Mouse (Mus musculus) intestine, embryonic 14.5 days (tissue): ENCODE results near the gene Rnf150. TPM values are rescaled to one million over a fixed set of nuclear protein-coding genes. Genes with fewer than 3 reads are reported as not detected.

Experiments used
- ATAC-seq: fragments of 200-750 bp; cut with Nextera tagmentation; replicated peaks from 2 replicates; pipeline ENCODE4 v1.8.0; 2017; ENCODE audit warnings: low read depth, moderate number of reproducible peaks, moderate TSS enrichment, moderate library complexity; ENCODE audit not compliant: low FRiP score, low TSS enrichment
- DNase-seq: peaks from one replicate; pipeline ENCODE4 v3.0.0-alpha.2; 2018; ENCODE audit warnings: low spot score
- H3K27ac ChIP-seq: fragments of 300-500 bp; sonication (generic); 2 replicates; pipeline ENCODE4 v1.5.1; 2014; ENCODE audit warnings: low read depth, mild to moderate bottlenecking, control low read depth
- H3K27me3 ChIP-seq: fragments of 300-500 bp; sonication (generic); replicated peaks from 2 replicates; pipeline ENCODE4 v1.6.1; 2014; ENCODE audit warnings: low read length, control low read depth; ENCODE audit not compliant: control insufficient read depth, insufficient read depth
- H3K36me3 ChIP-seq: fragments of 300-500 bp; sonication (generic); 2 replicates; pipeline ENCODE4 v1.6.1; 2014; ENCODE audit warnings: low read length, control low read depth; ENCODE audit not compliant: control insufficient read depth, insufficient read depth
- H3K4me1 ChIP-seq: fragments of 300-500 bp; sonication (generic); replicated peaks from 2 replicates; pipeline ENCODE4 v1.6.1; 2014; ENCODE audit warnings: low read length, control low read depth, mixed read lengths; ENCODE audit not compliant: control insufficient read depth, insufficient read depth
- H3K4me2 ChIP-seq: fragments of 300-500 bp; sonication (generic); 2 replicates; pipeline ENCODE4 v1.6.1; 2014; ENCODE audit warnings: low read length
- H3K4me3 ChIP-seq: fragments of 300-500 bp; sonication (generic); 2 replicates; pipeline ENCODE4 v1.5.1; 2014; ENCODE audit warnings: low read depth, low read length, control low read depth, mixed read lengths
- H3K9ac ChIP-seq: fragments of 300-500 bp; sonication (generic); 2 replicates; pipeline ENCODE4 v1.6.1; 2014; ENCODE audit warnings: mild to moderate bottlenecking, low read length
- H3K9me3 ChIP-seq: fragments of 300-500 bp; sonication (generic); 2 replicates; pipeline ENCODE4 v1.6.1; 2016; ENCODE audit warnings: low read length, control low read depth; ENCODE audit not compliant: control insufficient read depth
- WGBS: fragments of 180-500 bp; shearing (Covaris S2); extraction: QIAGEN DNeasy Blood & Tissue Kit; methylation state at CpG from one replicate; pipeline ENCODE4 v1.1.7; 2014; 5-methylcytosine and 5-hydroxymethylcytosine counted together
- polyA plus RNA-seq: library from polyadenylated mRNA; unstranded; fragments of >200 nt; fragmentation: Nextera tagmentation; extraction: Ambion mirVana; gene quantifications from 2 replicates; pipeline ENCODE4 v1.2.1, GENCODE M21; 2014

Gene Rnf150
- polyA plus RNA-seq, 1 experiment from 2014 or later: 1.5 TPM

DNA sequence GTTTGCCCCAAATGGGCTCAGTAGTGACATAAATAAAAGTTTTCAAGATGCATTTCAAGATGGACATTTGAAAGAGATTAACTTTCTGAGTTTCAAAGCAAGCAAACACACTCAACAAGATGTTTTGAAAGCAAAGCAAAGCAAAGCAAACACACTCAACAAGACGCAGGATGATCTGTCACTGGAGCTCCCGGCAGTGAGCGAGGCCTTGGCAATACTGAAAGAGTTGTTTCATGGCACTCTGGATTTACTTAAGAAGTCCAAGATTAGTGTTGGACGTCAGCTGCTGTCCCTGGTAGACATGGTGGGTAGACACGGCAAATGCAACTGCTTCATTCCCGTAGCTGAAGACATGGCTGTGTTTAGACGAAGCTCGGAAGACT lies 35.3 kb downstream of the Rnf150 start:
- Histone ChIP-seq H3K36me3 (no peaks in the 10 kb centered on the region), H3K27me3 (no peaks in the 10 kb centered on the region), H3K27ac (no peak overlapping the region), H3K9ac (no peak overlapping the region), H3K4me2 (no peak overlapping the region), H3K9me3 (no peaks in the 10 kb centered on the region), H3K4me3 (no peak overlapping the region), H3K4me1 (no peaks in the 10 kb centered on the region)
- no peak for ATAC-seq
- DNase-seq: no peak
- WGBS: 76% methylated on average over 8 of the region's 8 CpGs

DNA sequence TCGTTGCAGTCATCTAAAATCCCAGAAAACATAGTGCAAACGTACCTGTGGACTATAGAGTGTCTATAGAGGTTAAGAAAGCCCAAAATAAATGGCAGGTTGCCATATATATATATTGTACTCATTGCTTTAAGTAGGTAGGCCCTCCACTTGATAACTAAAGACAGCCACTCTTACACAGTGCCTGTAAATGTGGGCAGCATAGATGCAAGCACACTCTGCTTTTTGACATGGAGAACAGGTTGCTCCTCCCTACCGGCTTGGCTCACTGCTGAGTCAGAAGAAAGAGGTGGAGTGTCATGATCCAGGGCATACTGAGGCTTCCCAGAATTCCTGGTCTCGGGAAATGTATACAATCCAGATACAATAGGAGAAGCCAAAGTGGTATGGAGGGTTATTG lies 37.8 kb downstream of the Rnf150 start:
- Histone ChIP-seq H3K9ac (no peak overlapping the region), H3K9me3 (no peaks in the 10 kb centered on the region), H3K27ac (no peak overlapping the region), H3K4me2 (no peak overlapping the region), H3K36me3 (no peaks in the 10 kb centered on the region), H3K4me1 (no peaks in the 10 kb centered on the region), H3K4me3 (no peak overlapping the region), H3K27me3 (no peaks in the 10 kb centered on the region)
- 80% methylated on average over 4 of the region's 4 CpGs for WGBS
- DNase-seq (no peak), ATAC-seq (no peak)

DNA sequence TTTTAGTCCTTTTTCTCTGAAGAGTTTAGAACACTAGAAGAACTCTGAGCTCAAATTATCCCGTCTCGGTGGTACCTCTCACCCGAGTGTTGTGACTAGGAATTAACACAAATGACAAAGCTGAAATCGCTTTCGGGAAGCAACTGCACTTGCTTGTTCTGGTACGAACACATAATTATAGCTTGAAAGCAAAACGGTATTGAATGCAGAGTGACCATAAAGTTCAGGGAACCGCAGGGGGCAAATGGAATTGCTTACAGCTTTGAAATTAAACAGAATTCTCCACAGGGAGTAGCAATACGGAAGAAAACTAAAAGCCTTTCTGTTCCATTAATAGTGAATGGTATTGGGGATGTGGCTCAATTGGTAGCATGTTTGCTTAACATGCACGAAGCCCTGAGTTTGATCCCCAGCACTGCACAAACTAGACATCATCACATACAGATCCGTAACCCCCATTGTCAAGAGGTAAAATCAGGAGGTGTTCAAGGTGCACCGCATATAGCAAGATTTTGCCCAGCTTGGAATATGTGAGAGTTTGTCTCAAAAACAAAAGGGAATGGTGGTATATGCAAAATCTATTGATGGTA lies 38.5 kb downstream of the Rnf150 start:
- ATAC-seq (no peak), DNase-seq (no peak)
- Histone ChIP-seq H3K9me3 (no peaks in the 10 kb centered on the region), H3K27me3 (no peaks in the 10 kb centered on the region), H3K4me2 (no peak overlapping the region), H3K9ac (no peak overlapping the region), H3K4me1 (no peaks in the 10 kb centered on the region), H3K4me3 (no peak overlapping the region), H3K36me3 (no peaks in the 10 kb centered on the region), H3K27ac (no peak overlapping the region)
- WGBS: 90% methylated on average over 12 of the region's 12 CpGs

DNA sequence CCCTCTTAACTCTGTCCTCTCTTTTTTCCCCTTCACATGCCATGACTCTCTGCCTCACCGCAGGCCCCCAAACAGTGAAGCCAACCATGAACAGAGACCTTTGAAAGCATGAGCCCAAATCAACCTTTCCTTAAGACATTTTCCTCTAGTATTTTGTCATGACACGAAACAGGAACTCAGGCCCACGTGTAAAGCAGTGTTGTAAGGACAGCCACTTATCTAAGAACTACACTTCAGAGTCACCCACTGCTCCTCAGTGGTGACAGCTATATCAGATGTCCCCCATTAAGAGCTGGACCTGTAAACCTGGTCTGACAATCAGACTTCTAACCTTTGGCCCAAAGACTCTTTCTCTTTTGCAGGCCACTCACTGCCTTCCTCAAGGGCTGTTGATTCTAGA lies 40.3 kb downstream of the Rnf150 start:
- Histone ChIP-seq H3K27ac (no peak overlapping the region), H3K4me3 (no peak overlapping the region), H3K9ac (no peak overlapping the region), H3K36me3 (no peaks in the 10 kb centered on the region), H3K27me3 (no peaks in the 10 kb centered on the region), H3K4me2 (no peak overlapping the region), H3K4me1 (no peaks in the 10 kb centered on the region), H3K9me3 (no peaks in the 10 kb centered on the region)
- ATAC-seq (no peak), DNase-seq (no peak)
- WGBS: 63% methylated on average over 3 of the region's 3 CpGs

DNA sequence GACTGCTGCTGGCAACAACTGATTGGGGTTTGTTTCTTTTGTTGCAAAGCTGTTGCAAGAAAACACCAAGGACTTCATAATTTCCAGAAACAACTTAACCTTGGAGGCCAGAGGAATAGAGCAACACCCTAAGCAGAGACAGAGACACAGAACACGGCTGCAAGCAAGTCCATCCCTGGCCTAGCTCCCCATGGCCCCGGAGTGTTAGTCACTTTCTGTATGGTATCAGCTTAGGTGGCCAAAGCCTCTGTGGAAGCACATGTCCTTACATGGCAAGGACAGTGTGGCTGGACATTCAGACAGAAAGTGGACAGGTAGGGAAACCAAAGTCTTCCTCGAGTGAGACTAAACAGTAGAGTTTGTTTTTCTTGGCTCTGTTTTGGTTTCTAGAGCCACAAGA lies 44.1 kb downstream of the Rnf150 start:
- no peaks in the 10 kb centered on the region for H3K36me3 ChIP-seq
- 73% methylated on average over 3 of the region's 3 CpGs for WGBS
- H3K4me1 ChIP-seq: no peaks in the 10 kb centered on the region
- ATAC-seq: no peak
- H3K4me3 ChIP-seq: no peak overlapping the region
- H3K27me3 ChIP-seq: no peaks in the 10 kb centered on the region
- no peak overlapping the region for H3K27ac ChIP-seq
- no peak for DNase-seq
- no peaks in the 10 kb centered on the region for H3K9me3 ChIP-seq
- H3K4me2 ChIP-seq: no peak overlapping the region
- H3K9ac ChIP-seq: no peak overlapping the region

DNA sequence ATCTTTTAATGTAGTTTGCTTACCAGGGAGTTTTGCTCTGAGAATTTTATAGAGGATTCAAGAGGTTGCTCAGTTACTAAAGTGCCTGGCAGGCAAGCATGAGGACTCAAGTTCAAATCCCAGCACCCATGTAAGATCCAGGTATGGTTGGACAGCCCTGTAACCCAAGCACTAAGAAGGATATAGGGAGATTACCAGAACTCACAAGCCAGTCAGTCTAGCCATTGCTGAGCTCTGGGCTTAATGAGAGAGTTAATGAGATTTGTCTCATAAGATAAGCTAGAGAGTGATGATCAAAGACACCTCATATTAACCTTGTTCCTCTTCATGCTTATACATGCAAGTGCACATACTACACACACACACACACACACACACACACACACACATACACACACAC lies 48.3 kb downstream of the Rnf150 start:
- H3K36me3 ChIP-seq: no peaks in the 10 kb centered on the region
- no peaks in the 10 kb centered on the region for H3K9me3 ChIP-seq
- no peak for ATAC-seq
- no peak for DNase-seq
- H3K9ac ChIP-seq: no peak overlapping the region
- H3K27ac ChIP-seq: no peak overlapping the region
- H3K27me3 ChIP-seq: no peaks in the 10 kb centered on the region
- H3K4me1 ChIP-seq: no peaks in the 10 kb centered on the region
- H3K4me3 ChIP-seq: no peak overlapping the region
- no peak overlapping the region for H3K4me2 ChIP-seq

DNA sequence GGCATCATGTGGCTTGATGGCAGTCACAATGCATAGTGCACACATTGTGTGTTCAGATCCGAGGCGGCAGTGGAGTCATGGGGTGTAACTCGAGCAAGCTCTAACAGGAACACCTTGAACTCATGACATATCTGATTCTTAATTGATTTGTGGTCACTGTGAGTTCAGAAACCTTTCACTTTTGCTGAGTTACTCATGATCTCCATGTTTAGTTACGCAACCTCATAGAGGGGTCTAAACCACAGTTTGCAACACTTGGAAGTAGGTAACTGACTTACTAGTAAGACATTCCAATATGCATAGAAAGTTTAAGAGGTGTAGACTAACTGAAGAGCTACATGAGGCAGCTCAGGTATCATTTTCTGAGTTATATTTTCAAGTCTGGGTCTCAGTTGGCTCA lies 49.1 kb downstream of the Rnf150 start:
- Histone ChIP-seq H3K4me3 (no peak overlapping the region), H3K4me2 (no peak overlapping the region), H3K36me3 (no peaks in the 10 kb centered on the region), H3K4me1 (no peaks in the 10 kb centered on the region), H3K27me3 (no peaks in the 10 kb centered on the region), H3K9ac (no peak overlapping the region), H3K9me3 (no peaks in the 10 kb centered on the region), H3K27ac (no peak overlapping the region)
- DNase-seq (no peak), ATAC-seq (no peak)
- WGBS: 91% methylated on average over 4 of the region's 4 CpGs

DNA sequence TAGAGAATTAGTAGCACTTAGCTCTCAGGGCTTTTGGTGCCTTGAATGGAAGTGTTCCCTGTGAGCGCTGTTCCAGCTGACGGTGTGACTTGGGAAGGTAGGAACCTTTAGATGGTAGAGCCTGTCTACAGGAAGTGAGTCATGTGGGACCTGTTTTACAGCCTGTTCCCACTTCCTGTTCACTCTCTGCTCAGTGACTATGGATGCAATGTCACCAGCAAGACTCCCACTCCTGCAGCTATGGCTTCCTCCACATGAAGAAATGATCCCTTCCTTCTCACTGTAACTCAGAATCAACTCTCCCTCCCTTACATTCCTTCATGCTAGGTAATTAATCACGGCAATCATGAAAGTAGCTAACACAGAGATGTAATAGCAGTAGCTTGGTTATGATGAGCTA lies 51.4 kb downstream of the Rnf150 start:
- no peaks in the 10 kb centered on the region for H3K9me3 ChIP-seq
- WGBS: 89% methylated on average over 3 of the region's 3 CpGs
- no peaks in the 10 kb centered on the region for H3K4me1 ChIP-seq
- H3K4me3 ChIP-seq: no peak overlapping the region
- H3K27me3 ChIP-seq: no peaks in the 10 kb centered on the region
- no peaks in the 10 kb centered on the region for H3K36me3 ChIP-seq
- no peak overlapping the region for H3K4me2 ChIP-seq
- no peak for DNase-seq
- H3K9ac ChIP-seq: no peak overlapping the region
- no peak overlapping the region for H3K27ac ChIP-seq
- no peak for ATAC-seq

DNA sequence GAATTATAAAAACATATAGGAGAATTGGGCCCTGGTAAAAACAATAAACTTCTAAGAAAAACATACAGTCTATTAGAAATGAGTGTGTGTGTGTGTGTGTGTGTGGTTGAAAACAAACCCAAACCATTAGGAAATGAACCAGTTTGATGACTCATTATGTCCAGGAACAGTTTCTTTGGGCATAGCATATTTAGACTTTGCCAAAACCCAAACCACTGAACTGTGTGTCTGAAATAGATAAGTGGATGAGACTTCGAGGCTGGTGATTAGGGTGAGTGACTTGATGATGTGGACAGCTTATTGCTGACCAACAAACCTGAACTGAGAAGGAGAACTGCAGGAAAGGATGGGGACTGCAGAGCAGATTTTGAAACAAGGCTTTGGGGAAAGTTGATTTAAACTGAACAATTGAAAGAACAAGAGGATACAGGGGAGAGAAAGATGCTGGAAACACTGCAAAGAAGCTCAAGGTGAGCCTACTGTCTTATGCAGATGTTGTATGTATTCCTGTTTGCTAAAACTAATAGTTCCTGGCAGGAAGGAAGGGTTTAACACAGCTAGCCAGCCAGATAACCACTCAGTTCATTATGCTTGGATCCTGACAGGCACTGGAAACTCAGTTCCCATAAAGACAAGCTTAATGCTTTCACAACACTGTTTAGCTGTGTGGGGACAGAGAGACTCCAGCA lies 53.8 kb downstream of the Rnf150 start:
- 68% methylated on average over 1 of the region's 1 CpGs for WGBS
- DNase-seq: no peak
- H3K27ac ChIP-seq: no peak overlapping the region
- H3K4me1 ChIP-seq: no peaks in the 10 kb centered on the region
- no peak for ATAC-seq
- H3K4me2 ChIP-seq: no peak overlapping the region
- no peak overlapping the region for H3K9ac ChIP-seq
- H3K36me3 ChIP-seq: no peaks in the 10 kb centered on the region
- H3K27me3 ChIP-seq: no peaks in the 10 kb centered on the region
- H3K4me3 ChIP-seq: no peak overlapping the region
- H3K9me3 ChIP-seq: no peaks in the 10 kb centered on the region
